16 mouse cellular contexts compared by ENCODE assay signal in genomic region chr5:16187931-16188330, GRCm38 (mm10).
DNase-seq lines count a peak whose midpoint lies in the region; ATAC-seq and TF ChIP-seq lines count a peak whose summit lies in the region.
"Had no signal": no experiment of that assay in that cellular context is flagged by ENCODE, and none has a peak within 500 bp of the region (broad histone marks: within the 10 kb centered on the region; RNA-seq: fewer than 3 reads in every experiment).

No protein-coding gene starts in this region.

- no peaks in the 10 kb centered on the region for H3K9me3 ChIP-seq in heart, embryonic 10.5 days
- no peaks in the 10 kb centered on the region for H3K9me3 ChIP-seq in hindbrain, embryonic 14.5 days (ENCODE audit: control insufficient read depth, low read length)
- H3K9me3 ChIP-seq: embryonic facial prominence, embryonic 13.5 days; forebrain, embryonic 12.5 days; liver, embryonic 13.5 days; neural tube, embryonic 15.5 days had no signal

- H3K9ac ChIP-seq in hindbrain, embryonic 14.5 days = no peak overlapping the region
- H3K9ac ChIP-seq: embryonic facial prominence, embryonic 13.5 days; forebrain, embryonic 12.5 days; liver, embryonic 13.5 days; neural tube, embryonic 15.5 days had no signal

- TF ChIP-seq CTCF in lung, adult 2 months (IDR thresholded peaks at IDR 0.05; ENCODE audit: insufficient read depth, low read length) = no peak

- no peak overlapping the region for H3K4me2 ChIP-seq in hindbrain, embryonic 14.5 days (replicated peaks)
- H3K4me2 ChIP-seq: embryonic facial prominence, embryonic 13.5 days; forebrain, embryonic 12.5 days; liver, embryonic 13.5 days; neural tube, embryonic 15.5 days had no signal

- WGBS in heart, embryonic 10.5 days = 11% methylated on average over 3 of the region's 3 CpGs
- WGBS in lung, adult 2 months = 28% methylated on average over 3 of the region's 3 CpGs
- WGBS in hindbrain, embryonic 14.5 days = 57% methylated on average over 3 of the region's 3 CpGs

- no peak for ATAC-seq in hindbrain, embryonic 14.5 days (ENCODE audit: low FRiP score)
- ATAC-seq: hindbrain, embryonic 16.5 days had no signal

- DNase-seq in heart, adult 8-10 months (ENCODE audit: low spot score) = peak; percentile 53
- no peak for DNase-seq in heart, embryonic 10.5 days (ENCODE audit: low spot score)
- DNase-seq in lung, adult 18-20 months = peak; percentile 7 to 42
- no peak for DNase-seq in lung, adult 2 months
- peak; percentile 2 to 4 for DNase-seq in kidney, postnatal 36 days
- DNase-seq in lung, postnatal 4 days = peak; percentile 9 to 46
- no peak for DNase-seq in hindbrain, embryonic 14.5 days (ENCODE audit: low spot score)
- DNase-seq: cerebellum, postnatal 36 days; liver, embryonic 13.5 days; right cerebral cortex, adult 18-20 months; thymus, postnatal 36 days had no signal

- no peak for TF ChIP-seq POLR2A in lung, adult 2 months (IDR thresholded peaks at IDR 0.05; ENCODE audit: borderline replicate concordance, extremely low read depth, low read depth, low read length)

- H3K27ac ChIP-seq in heart, embryonic 10.5 days = no peak overlapping the region
- no peak overlapping the region for H3K27ac ChIP-seq in hindbrain, embryonic 14.5 days
- H3K27ac ChIP-seq: embryonic facial prominence, embryonic 13.5 days; forebrain, embryonic 12.5 days; liver, embryonic 13.5 days; neural tube, embryonic 15.5 days had no signal

- H3K4me3 ChIP-seq in heart, embryonic 10.5 days = no peak overlapping the region
- no peak overlapping the region for H3K4me3 ChIP-seq in lung, adult 2 months (replicated peaks; ENCODE audit: extremely low read depth, low read depth, low read length)
- no peak overlapping the region for H3K4me3 ChIP-seq in hindbrain, embryonic 14.5 days (replicated peaks; ENCODE audit: low read length)
- H3K4me3 ChIP-seq: embryonic facial prominence, embryonic 13.5 days; forebrain, embryonic 12.5 days; liver, embryonic 13.5 days; neural tube, embryonic 15.5 days had no signal

- H3K4me1 ChIP-seq in heart, embryonic 10.5 days = peaks cover 7% of the 10 kb centered on the region; the same call in 1 of the 2 replicates
- no peaks in the 10 kb centered on the region for H3K4me1 ChIP-seq in lung, adult 2 months (ENCODE audit: control insufficient read depth, insufficient read depth, low read length)
- H3K4me1 ChIP-seq in hindbrain, embryonic 14.5 days (replicated peaks; ENCODE audit: control insufficient read depth, insufficient read depth, low read length) = 0 out of 2 replicates have a peak, but pooled peaks cover 3% of the 10 kb centered on the region
- H3K4me1 ChIP-seq: embryonic facial prominence, embryonic 13.5 days; forebrain, embryonic 12.5 days; liver, embryonic 13.5 days; neural tube, embryonic 15.5 days had no signal

- no peaks in the 10 kb centered on the region for H3K27me3 ChIP-seq in heart, embryonic 10.5 days (ENCODE audit: insufficient read depth, poor library complexity, severe bottlenecking)
- H3K27me3 ChIP-seq in hindbrain, embryonic 14.5 days (ENCODE audit: control insufficient read depth, insufficient read depth, low read length) = no peaks in the 10 kb centered on the region
- H3K27me3 ChIP-seq: CH12.LX; embryonic facial prominence, embryonic 13.5 days; forebrain, embryonic 12.5 days; liver, embryonic 13.5 days; neural tube, embryonic 15.5 days had no signal

- H3K36me3 ChIP-seq in heart, embryonic 10.5 days = no peaks in the 10 kb centered on the region
- no peaks in the 10 kb centered on the region for H3K36me3 ChIP-seq in hindbrain, embryonic 14.5 days (replicated peaks; ENCODE audit: control insufficient read depth, insufficient read depth)
- H3K36me3 ChIP-seq: embryonic facial prominence, embryonic 13.5 days; forebrain, embryonic 12.5 days; liver, embryonic 13.5 days; neural tube, embryonic 15.5 days had no signal

Comparison
In these comparisons a context has a peak if more than half of its experiments do, and no peak if none do; other contexts are left out.
1. DNase-seq: peak in heart, adult 8-10 months (single experiment), lung, adult 18-20 months (2 of 2), kidney, postnatal 36 days (2 of 2) and lung, postnatal 4 days (2 of 2); none in heart, embryonic 10.5 days (single experiment), lung, adult 2 months (single experiment) and hindbrain, embryonic 14.5 days (single experiment).